Mouse (Mus musculus) bone marrow, adult 2 months (tissue): ENCODE measurements around the gene Skor1. TPM values are rescaled to one million over a fixed set of nuclear protein-coding genes. Genes with fewer than 3 reads are reported as not detected.

Source experiments
- H3K27ac ChIP-seq: fragments of 200-500 bp; 2 replicates; pipeline ENCODE4 v1.5.1; 2012; ENCODE audit warnings: low read depth, mild to moderate bottlenecking, control low read depth, inconsistent platforms, low read length; ENCODE audit not compliant: control insufficient read depth, poor library complexity, insufficient read depth
- H3K4me1 ChIP-seq: fragments of 200-500 bp; 2 replicates; pipeline ENCODE4 v1.6.1; 2011; ENCODE audit warnings: low read length; ENCODE audit not compliant: control insufficient read depth, insufficient read depth
- H3K4me3 ChIP-seq: fragments of 200-500 bp; replicated peaks from 2 replicates; pipeline ENCODE3; 2011; ENCODE audit warnings: mild to moderate bottlenecking, low read depth, low read length, control low read depth; ENCODE audit not compliant: control insufficient read depth
- CTCF ChIP-seq: fragments of 200-500 bp; IDR thresholded peaks from 2 replicates; pipeline ENCODE4 v1.5.1; 2011; ENCODE audit warnings: low read length, control low read depth; ENCODE audit not compliant: control insufficient read depth, insufficient read depth
- POLR2A ChIP-seq: fragments of 200-500 bp; IDR thresholded peaks from 2 replicates; pipeline ENCODE4 v1.6.1; 2011; ENCODE audit warnings: low read depth, mild to moderate bottlenecking, control low read depth, low read length, borderline replicate concordance; ENCODE audit not compliant: control insufficient read depth
- WGBS: fragments of 180-500 bp; shearing (Covaris S2); methylation state at CpG from one replicate; pipeline ENCODE4 v1.1.7; 2018; 5-methylcytosine and 5-hydroxymethylcytosine counted together
- polyA plus RNA-seq: library from polyadenylated mRNA; stranded (reverse); fragments of >200 nt; gene quantifications from 2 replicates; pipeline ENCODE4 v1.2.4, GENCODE M21; 2011; ENCODE audit warnings: low replicate concordance; ENCODE audit not compliant: missing spikeins, insufficient read depth, insufficient read length

Skor1 gene
- polyA plus RNA-seq, 1 experiment, result not detected

DNA sequence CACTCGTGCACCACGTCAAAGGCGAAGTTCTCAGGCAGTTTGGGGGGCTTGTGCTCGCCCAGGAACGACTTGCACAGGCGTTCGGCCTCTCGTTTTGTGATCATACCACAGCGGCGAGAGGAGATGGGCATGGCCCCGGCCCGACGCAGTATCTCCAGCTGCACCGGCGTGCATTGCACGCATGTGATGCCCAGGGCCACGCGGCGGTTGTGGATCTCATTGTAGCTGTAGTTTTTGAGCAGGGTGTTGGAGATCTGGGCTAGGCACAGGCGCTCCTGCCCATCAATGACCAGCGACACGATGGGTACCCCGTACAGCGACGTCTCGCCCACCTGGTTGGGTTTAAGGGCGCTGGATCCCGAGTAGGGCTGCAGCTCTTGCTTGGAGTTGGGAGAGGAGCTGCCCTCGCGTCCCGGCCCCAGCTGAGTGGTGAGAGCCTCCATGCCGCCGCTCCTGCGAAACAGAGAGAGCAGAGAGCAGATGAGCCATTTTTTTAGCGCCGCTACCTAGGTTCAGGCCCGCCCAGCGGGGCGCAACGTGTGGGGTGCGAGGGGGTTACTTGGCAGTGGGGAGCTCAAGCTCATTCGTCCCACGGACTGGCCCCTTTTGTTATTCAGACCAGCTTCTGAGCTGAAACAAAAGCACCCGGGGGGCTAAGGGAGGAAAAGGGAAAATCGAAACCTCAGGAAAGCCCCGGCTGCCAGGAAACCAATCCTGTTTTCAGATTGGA, 2.5 kb downstream of the Skor1 start:
- no peak for TF ChIP-seq POLR2A
- TF ChIP-seq CTCF, result no peak
- H3K27ac ChIP-seq, result no peak overlapping the region
- no peaks in the 10 kb centered on the region for H3K4me1 ChIP-seq
- 4% methylated on average over 46 of the region's 46 CpGs for WGBS
- H3K4me3 ChIP-seq, result no peak overlapping the region

DNA sequence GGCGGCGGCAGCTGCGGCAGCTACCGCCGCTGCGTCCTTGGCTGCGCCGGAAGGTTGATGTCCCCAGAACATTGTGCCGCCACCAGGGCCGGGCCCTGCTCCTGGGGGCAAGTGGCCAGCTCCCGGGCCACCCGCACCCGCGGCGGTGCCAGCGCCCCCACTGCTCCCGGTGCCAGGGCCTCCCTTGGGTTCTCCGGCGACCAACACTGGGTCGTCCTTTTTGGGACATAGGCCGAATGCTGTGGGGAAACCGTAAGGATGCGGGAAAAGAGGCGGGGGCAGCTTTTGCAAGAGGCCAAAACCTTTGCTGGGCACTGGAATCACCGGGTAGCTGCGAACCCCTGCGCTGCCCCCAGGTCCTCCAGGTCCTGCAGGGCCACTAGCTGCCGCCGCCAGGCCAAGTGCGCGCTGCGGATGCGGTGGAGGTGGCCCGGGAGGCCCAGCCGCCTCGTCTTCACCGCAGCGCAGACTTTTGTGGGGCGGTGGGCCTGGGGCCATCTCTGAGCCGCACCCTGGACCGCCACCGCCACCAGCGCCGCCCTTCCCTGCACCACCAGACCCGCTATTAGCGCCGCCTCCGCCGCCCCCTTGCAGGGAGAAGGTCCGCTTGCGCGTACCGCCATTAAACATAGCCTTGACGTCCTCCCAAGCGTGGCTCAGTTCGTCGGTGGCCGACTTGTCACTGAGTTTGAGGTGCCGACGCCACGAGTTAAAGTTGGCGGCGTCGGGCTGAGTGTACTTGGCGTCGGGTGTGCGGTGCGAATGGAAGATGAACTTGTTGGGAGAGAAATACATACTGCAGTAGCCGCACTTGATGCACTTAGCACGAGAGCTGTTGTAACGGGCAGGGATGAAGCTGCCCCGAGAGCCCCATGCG, 3.3 kb downstream of the Skor1 start:
- TF ChIP-seq CTCF, result no peak
- no peak for TF ChIP-seq POLR2A
- Histone ChIP-seq H3K4me1 (no peaks in the 10 kb centered on the region), H3K4me3 (no peak overlapping the region)

GRCm38 (mm10) chr9:63144502-63145248, 4.1 kb downstream of the Skor1 start:
- Histone ChIP-seq H3K27ac (no peak overlapping the region; the same call in 1 of the 2 replicates), H3K4me3 (no peak overlapping the region), H3K4me1 (no peaks in the 10 kb centered on the region)
- no peak for TF ChIP-seq POLR2A
- no peak for TF ChIP-seq CTCF
- 4% methylated on average over 80 of the region's 80 CpGs for WGBS

More for the DNA sequence above, 3.3 kb downstream of the Skor1 start:
- WGBS, result 4% methylated on average over 73 of the region's 73 CpGs
- H3K27ac ChIP-seq, result no peak overlapping the region; the same call in 1 of the 2 replicates

DNA sequence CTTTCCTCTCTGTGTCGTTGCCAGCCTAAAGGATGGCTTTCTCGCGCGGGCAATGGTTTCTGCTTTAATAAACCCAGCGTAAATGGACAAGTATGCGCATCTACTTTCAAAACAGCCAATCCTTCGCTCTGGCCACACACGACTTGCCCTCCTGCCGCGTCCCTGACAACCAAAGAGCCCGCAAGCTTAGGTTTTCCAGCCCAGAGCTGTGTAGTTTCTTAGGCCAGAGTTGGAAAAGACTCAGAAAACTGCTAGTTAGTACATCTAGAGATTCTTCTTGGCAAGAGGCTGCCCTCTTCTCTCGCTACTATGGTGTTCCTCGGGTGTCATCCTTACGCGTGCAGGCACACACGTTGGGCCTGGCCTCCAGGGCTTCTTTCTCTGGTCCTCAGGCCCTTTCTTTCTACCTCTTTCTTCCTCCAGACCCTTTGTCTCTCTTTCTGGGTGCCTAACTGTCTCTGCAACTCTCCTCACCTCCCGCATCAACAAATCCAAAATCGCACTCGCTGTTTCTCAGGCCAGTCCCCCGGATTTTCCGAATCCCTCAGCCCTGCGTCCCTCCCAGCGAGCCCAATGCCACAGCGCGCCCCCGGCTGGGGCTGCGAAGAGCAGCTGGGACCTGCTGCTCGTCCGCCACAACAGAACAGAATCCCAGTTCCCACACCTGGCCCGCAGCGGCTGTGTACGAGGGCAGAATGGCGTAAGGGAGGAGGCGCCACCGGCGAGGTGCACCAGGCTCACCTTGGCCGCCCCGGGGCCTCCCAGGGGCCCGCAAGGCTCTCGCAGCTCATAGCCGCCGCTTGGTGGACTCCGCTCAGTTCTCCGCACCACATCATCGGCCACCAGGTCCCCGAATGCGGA, 4.9 kb downstream of the Skor1 start:
- Histone ChIP-seq H3K27ac (no peak overlapping the region), H3K4me1 (no peaks in the 10 kb centered on the region), H3K4me3 (no peak overlapping the region)
- 5% methylated on average over 47 of the region's 47 CpGs for WGBS
- TF ChIP-seq CTCF (no peak), POLR2A (no peak)

DNA sequence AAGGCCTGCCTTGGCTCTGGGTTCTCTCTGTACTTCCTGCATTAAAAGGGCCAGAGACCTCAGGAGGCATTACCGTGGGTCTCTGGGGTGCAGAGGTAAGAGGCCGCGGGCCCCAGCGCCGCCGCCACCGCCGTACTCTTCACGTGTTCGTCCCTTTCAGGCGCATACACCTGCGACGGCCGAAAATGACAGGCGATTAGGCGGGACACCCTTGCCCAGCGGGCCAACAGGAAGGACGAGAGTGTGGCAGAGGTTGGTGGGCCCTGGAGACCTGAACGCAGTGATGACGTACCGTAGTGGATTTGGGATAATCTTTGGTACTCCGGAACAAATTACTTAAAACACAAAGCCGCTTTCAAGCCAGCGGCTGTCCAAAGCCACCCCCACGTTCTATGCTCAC, 5.5 kb downstream of the Skor1 start:
- Histone ChIP-seq H3K27ac (no peak overlapping the region), H3K4me1 (no peaks in the 10 kb centered on the region), H3K4me3 (no peak overlapping the region)
- TF ChIP-seq POLR2A, result no peak
- no peak for TF ChIP-seq CTCF
- WGBS, result under 1% methylated on average over 25 of the region's 25 CpGs

GRCm38 (mm10) chr9:63142335-63143036, 6.3 kb downstream of the Skor1 start:
- Histone ChIP-seq H3K4me1 (no peaks in the 10 kb centered on the region), H3K27ac (no peak overlapping the region), H3K4me3 (no peak overlapping the region)
- WGBS, result 4% methylated on average over 42 of the region's 42 CpGs
- TF ChIP-seq CTCF (no peak), POLR2A (no peak)

DNA sequence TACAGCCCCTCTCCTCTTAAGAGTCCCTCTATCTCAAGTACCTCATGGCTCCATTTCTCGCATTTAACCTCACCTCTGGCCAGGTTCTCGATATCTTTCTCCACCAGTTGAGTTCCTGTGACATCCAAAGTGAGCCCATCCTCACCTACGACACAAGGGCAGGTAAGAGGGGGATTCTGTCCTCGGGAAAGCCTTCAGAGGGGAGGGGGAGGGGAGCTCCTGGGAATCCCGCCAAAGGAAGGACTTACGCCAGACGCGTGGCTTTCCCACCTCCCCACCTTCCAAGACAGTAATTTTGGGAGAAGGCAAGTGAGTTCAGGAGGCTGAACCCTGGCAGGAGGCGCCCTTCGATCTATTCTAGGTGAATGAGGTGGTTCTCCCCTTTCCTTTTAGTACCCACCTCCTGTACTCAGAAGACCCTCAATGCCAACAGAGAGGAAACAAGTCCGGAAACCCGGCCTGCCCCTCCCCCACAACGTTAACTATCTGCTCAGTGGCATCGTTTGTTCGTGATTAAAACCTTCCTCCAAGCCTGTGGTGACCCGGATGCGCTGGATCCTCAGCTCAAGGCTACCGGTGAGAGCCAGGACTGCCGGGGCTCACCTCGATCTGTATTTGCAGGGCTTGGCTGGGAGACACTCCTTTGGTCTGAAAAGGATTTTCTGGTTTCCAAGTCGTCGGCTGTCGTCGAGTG, 7.0 kb downstream of the Skor1 start:
- TF ChIP-seq POLR2A (no peak), CTCF (no peak)
- H3K27ac ChIP-seq, result no peak overlapping the region
- 2% methylated on average over 24 of the region's 24 CpGs for WGBS
- no peak overlapping the region for H3K4me3 ChIP-seq
- no peaks in the 10 kb centered on the region for H3K4me1 ChIP-seq
